Mouse (Mus musculus): ENCODE measurements around the gene Gamt.
"Not testable (repeated sequence)": the region's sequence is repeated elsewhere in the genome, so short reads cannot be mapped to it uniquely, and the experiment has no call there.

Gamt gene

GRCm38 (mm10) chr10:80258752-80259462 lies 1.9 kb downstream of the Gamt start:
- no peak for DNase-seq (ENCODE audit: low read depth)

GRCm38 (mm10) chr10:80257936-80258335 lies 2.9 kb downstream of the Gamt start:
- DNase-seq (ENCODE audit: low read depth), result no peak

GRCm38 (mm10) chr10:80255881-80256535 lies 4.8 kb downstream of the Gamt start:
- DNase-seq (ENCODE audit: low read depth), result no peak

GRCm38 (mm10) chr10:80254331-80255297 lies 6.2 kb downstream of the Gamt start:
- DNase-seq (ENCODE audit: low read depth), result no peak

- no peak for DNase-seq (ENCODE audit: low read depth)
These were observed 7.3 kb downstream of the Gamt start for GRCm38 (mm10) chr10:80253551-80253950.

- no peak for DNase-seq (ENCODE audit: low read depth)
These were observed 8.1 kb downstream of the Gamt start for GRCm38 (mm10) chr10:80252493-80253274.

- DNase-seq (ENCODE audit: low read depth), result no peak
These were observed 8.8 kb downstream of the Gamt start for GRCm38 (mm10) chr10:80252011-80252410.

GRCm38 (mm10) chr10:80250573-80250972 lies 10.2 kb downstream of the Gamt start:
- no peak for DNase-seq (ENCODE audit: low read depth)

- DNase-seq (ENCODE audit: low read depth), result no peak
These were observed 10.8 kb downstream of the Gamt start for GRCm38 (mm10) chr10:80250059-80250458.

- peak; percentile 90 for DNase-seq (ENCODE audit: low read depth)
These were observed 11.7 kb downstream of the Gamt start, which contains the start of gene Ndufs7 for GRCm38 (mm10) chr10:80248971-80249640. Gene Ndufs7, plus strand, starts transcription at chr10:80249121.

GRCm38 (mm10) chr10:80248437-80248836 lies 12.4 kb downstream of the Gamt start:
- not testable (repeated sequence) for DNase-seq (ENCODE audit: low read depth)

- DNase-seq (ENCODE audit: low read depth), result no peak
These were observed 13.0 kb downstream of the Gamt start for GRCm38 (mm10) chr10:80247849-80248248.

- peak; percentile 92 for DNase-seq (ENCODE audit: low read depth)
These were observed 15.2 kb downstream of the Gamt start for GRCm38 (mm10) chr10:80245600-80245999.

GRCm38 (mm10) chr10:80244791-80245399 lies 15.9 kb downstream of the Gamt start:
- no peak for DNase-seq (ENCODE audit: low read depth)

GRCm38 (mm10) chr10:80242607-80243006 lies 18.2 kb downstream of the Gamt start:
- DNase-seq (ENCODE audit: low read depth), result no peak

- DNase-seq (ENCODE audit: low read depth), result no peak
These were observed 18.7 kb downstream of the Gamt start for GRCm38 (mm10) chr10:80242088-80242487.

- no peak for DNase-seq (ENCODE audit: low read depth)
These were observed 21.0 kb downstream of the Gamt start for GRCm38 (mm10) chr10:80239791-80240190.

- DNase-seq (ENCODE audit: low read depth), result no peak
These were observed 22.5 kb downstream of the Gamt start for GRCm38 (mm10) chr10:80238306-80238705.

GRCm38 (mm10) chr10:80237020-80237419 lies 23.8 kb downstream of the Gamt start:
- DNase-seq (ENCODE audit: low read depth), result no peak

GRCm38 (mm10) chr10:80236145-80236825 lies 24.5 kb downstream of the Gamt start:
- no peak for DNase-seq (ENCODE audit: low read depth)
